Mouse (Mus musculus) embryonic fibroblast, embryonic 13.5 days (primary cell): Measurements from ENCODE around the gene Dock3. TPM values are rescaled to one million over a fixed set of nuclear protein-coding genes. Genes with fewer than 3 reads are reported as not detected.

Experiments
- H3K27ac ChIP-seq: 2 replicates; pipeline ENCODE4 v1.5.1; 2012; ENCODE audit warnings: low read length, control low read depth, inconsistent platforms; ENCODE audit not compliant: insufficient read depth
- H3K4me1 ChIP-seq: 2 replicates; pipeline ENCODE4 v1.6.1; 2011; ENCODE audit warnings: low read length; ENCODE audit not compliant: control insufficient read depth, insufficient read depth
- H3K4me3 ChIP-seq: 2 replicates; pipeline ENCODE4 v1.5.1; 2011; ENCODE audit warnings: mild to moderate bottlenecking, control low read depth, low read length; ENCODE audit not compliant: insufficient read depth
- CTCF ChIP-seq: IDR thresholded peaks from 2 replicates; pipeline ENCODE4 v1.5.1; 2011; ENCODE audit warnings: mild to moderate bottlenecking, control low read depth, low read length, moderate library complexity, borderline replicate concordance; ENCODE audit not compliant: insufficient read depth
- POLR2A ChIP-seq: IDR thresholded peaks from 2 replicates; pipeline ENCODE4 v1.6.1; 2011; ENCODE audit warnings: low read depth, mild to moderate bottlenecking, control low read depth, low read length, moderate library complexity
- polyA plus RNA-seq: library from polyadenylated mRNA; stranded (reverse); fragments of >200 nt; gene quantifications from 2 replicates; pipeline ENCODE4 v1.2.4, GENCODE M21; 2011; ENCODE audit warnings: low read depth; ENCODE audit not compliant: missing spikeins, insufficient read length

Gene Dock3
- polyA plus RNA-seq, 1 experiment: 0.18 TPM

- H3K4me1 ChIP-seq: 0 out of 2 replicates have a peak, but pooled peaks cover 5% of the 10 kb centered on the region
- TF ChIP-seq CTCF (no peak), POLR2A (no peak)
- H3K27ac ChIP-seq: no peak overlapping the region
- no peak overlapping the region for H3K4me3 ChIP-seq
Measured at GRCm38 (mm10) chr9:107260836-107261235, 29.1 kb upstream of the Dock3 start.

- Histone ChIP-seq H3K4me3 (no peak overlapping the region), H3K4me1 (0 out of 2 replicates have a peak, but pooled peaks cover 5% of the 10 kb centered on the region), H3K27ac (no peak overlapping the region)
- TF ChIP-seq POLR2A (no peak), CTCF (no peak)
Measured at GRCm38 (mm10) chr9:107260429-107260828, 28.7 kb upstream of the Dock3 start.

DNA sequence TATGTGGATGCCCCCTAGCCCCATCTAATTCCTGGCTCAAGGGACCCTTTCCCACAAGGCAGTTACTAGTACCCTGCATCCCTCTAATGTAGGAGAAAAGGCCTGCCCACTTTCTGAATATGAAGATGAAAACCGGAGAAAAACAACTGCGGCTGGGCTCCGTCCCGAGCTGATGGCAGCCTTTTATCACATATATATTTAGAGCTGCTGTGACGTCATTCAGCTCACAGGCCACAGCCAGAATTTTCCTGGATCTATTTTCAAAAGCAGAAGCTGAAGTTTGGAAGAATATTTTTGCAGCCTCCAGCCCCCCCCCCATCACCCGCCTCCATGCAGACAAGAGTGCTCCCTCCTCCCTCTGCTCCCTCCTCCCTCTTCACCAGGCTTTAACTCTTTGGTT lies 27.9 kb upstream of the Dock3 start:
- Histone ChIP-seq H3K27ac (no peak overlapping the region), H3K4me1 (0 out of 2 replicates have a peak, but pooled peaks cover 5% of the 10 kb centered on the region), H3K4me3 (no peak overlapping the region)
- TF ChIP-seq POLR2A (no peak), CTCF (no peak)

DNA sequence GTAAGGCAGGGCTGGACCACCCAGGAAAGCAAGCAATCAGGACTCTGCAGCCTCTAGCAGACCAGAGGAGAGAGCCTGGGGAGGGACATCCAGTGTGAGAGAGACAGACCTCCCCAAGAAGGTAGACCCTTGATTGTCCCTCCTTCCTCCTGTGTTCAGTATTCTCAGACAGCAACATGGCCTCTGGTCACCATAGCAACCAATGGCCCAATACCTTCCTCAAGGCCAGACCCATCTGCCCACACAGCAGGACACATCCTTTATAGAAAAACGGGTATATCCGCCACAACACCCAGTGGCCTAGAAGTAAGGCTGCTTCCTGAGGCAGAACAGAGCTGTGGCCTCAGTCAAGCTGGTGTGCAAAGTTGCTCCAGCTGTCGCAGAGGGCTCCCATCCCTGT lies 23.9 kb upstream of the Dock3 start:
- H3K27ac ChIP-seq: no peak overlapping the region
- H3K4me1 ChIP-seq: peaks cover 2% of the 10 kb centered on the region; the same call in 1 of the 2 replicates
- no peak overlapping the region for H3K4me3 ChIP-seq
- no peak for TF ChIP-seq CTCF
- TF ChIP-seq POLR2A: no peak

DNA sequence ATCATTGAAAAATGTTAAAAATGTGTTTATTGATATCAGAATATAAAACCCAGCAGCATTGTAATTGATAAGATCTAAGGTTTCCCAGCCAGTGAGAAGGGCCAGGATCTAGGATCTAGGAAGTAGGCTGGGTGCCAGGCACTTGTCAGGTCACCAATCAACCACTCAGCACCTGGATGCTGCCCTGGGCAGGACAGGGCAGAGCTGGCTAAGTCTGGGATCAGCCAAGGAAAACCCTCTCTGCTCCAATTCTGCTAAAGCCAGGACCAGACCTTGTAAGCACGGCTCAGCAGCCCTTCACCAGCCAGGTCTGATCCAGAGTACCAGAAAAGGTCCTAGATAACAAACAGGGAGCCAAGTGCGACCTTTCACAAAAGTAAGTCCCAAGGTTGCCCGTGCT lies 23.2 kb upstream of the Dock3 start:
- no peak overlapping the region for H3K4me3 ChIP-seq
- TF ChIP-seq POLR2A: no peak
- no peak for TF ChIP-seq CTCF
- no peak overlapping the region for H3K27ac ChIP-seq
- H3K4me1 ChIP-seq: peaks cover 2% of the 10 kb centered on the region; the same call in 1 of the 2 replicates

GRCm38 (mm10) chr9:107254476-107254875 lies 22.8 kb upstream of the Dock3 start:
- Histone ChIP-seq H3K4me3 (no peak overlapping the region), H3K27ac (no peak overlapping the region), H3K4me1 (peaks cover 2% of the 10 kb centered on the region; the same call in 1 of the 2 replicates)
- TF ChIP-seq POLR2A (no peak), CTCF (no peak)

GRCm38 (mm10) chr9:107252164-107252563 lies 20.5 kb upstream of the Dock3 start:
- TF ChIP-seq CTCF: no peak
- no peak for TF ChIP-seq POLR2A
- H3K4me1 ChIP-seq: peaks cover 5% of the 10 kb centered on the region
- no peak overlapping the region for H3K4me3 ChIP-seq
- no peak overlapping the region for H3K27ac ChIP-seq

DNA sequence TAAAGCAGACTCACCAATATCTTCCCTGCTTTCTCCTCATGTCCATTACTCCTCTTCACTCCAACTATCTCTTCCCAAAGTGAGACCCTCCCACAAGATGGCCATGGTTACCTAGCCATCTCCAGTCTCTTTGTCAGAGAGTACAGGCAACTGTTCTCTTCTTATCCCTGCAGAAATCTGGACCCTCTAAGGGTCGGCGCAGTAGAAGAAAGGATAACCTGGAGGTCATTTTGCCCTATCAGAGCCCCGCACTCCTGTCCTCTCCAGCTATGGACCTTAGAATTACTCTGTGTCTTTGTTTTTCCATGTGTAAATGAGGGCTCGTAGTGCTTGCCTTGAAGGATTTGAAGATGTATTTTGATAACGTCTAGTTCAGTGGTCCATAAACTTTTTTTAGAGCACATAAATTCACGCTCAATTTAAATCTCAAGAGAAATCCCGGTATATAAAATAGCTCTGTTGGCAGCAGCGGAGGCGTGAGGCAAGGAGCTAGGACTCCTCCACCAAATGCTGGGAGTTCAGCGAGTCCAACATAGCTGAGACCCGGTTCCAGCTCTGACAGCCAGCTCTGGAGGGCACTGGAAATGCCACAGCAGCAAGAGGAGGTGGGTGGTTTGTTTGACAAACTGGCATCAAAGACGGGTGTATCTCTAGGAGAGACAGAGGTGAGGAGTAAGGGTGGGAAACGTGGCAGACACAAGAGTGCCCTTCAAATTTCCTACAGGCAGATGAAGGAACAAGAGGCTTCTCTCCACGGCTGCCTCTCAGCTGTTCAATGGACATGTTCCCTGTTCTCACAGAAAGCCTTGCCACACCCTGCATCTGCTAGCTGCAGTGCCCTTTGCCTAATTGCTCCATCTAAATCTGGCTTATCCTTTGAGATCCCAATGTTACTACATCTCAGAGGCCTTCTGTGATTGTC lies 19.0 kb upstream of the Dock3 start:
- Histone ChIP-seq H3K4me1 (peaks cover 5% of the 10 kb centered on the region), H3K4me3 (no peak overlapping the region)
- TF ChIP-seq POLR2A (no peak), CTCF (no peak)

GRCm38 (mm10) chr9:107249154-107249553 lies 17.4 kb upstream of the Dock3 start:
- peaks cover 5% of the 10 kb centered on the region for H3K4me1 ChIP-seq
- TF ChIP-seq POLR2A (no peak), CTCF (no peak)
- H3K4me3 ChIP-seq: no peak overlapping the region
- H3K27ac ChIP-seq: no peak overlapping the region

More for the DNA sequence above, 19.0 kb upstream of the Dock3 start:
- H3K27ac ChIP-seq: no peak overlapping the region

DNA sequence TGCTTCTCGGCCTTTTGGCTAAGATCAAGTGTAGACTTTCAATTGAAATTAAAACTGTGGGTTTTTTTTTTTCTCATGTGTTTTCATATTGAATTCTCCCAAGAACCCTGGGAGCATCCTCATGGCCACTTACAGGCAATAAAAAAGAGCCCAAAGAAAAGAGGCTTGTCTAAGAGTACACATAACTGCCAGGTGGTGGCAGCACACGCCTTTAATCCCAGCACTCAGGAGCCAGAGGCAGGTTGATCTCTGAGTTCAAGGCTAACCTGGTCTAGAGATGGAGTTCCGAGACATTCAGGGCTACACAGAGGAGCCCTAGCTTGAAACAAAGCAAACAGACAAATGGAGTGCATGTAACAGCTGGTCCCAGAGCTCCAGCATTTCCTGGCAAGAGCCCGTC lies 14.5 kb upstream of the Dock3 start:
- TF ChIP-seq CTCF: 0 out of 2 replicates have a peak, but pooled peaks have one; percentile 17
- no peak for TF ChIP-seq POLR2A
- H3K27ac ChIP-seq: no peak overlapping the region
- no peak overlapping the region for H3K4me3 ChIP-seq
- peaks cover 2% of the 10 kb centered on the region; the same call in 1 of the 2 replicates for H3K4me1 ChIP-seq
